Mouse (Mus musculus) stomach, embryonic 15.5 days (tissue): ENCODE measurements around the gene Gm20388. TPM values are rescaled to one million over a fixed set of nuclear protein-coding genes. Genes with fewer than 3 reads are reported as not detected.

ENCODE experiments used
- ATAC-seq: fragments of 200-750 bp; cut with Nextera tagmentation; 2 replicates; pipeline ENCODE4 v1.8.0; 2017; ENCODE audit warnings: low read depth, moderate number of reproducible peaks, moderate TSS enrichment; ENCODE audit not compliant: insufficient read depth, low FRiP score
- H3K27ac ChIP-seq: fragments of 300-500 bp; sonication (generic); 2 replicates; pipeline ENCODE4 v1.5.1; 2015; ENCODE audit warnings: mild to moderate bottlenecking, inconsistent platforms
- H3K27me3 ChIP-seq: fragments of 300-500 bp; sonication (generic); replicated peaks from 2 replicates; pipeline ENCODE4 v1.6.1; 2015; ENCODE audit warnings: inconsistent platforms
- H3K36me3 ChIP-seq: fragments of 300-500 bp; sonication (generic); 2 replicates; pipeline ENCODE4 v1.6.1; 2015; ENCODE audit warnings: inconsistent platforms
- H3K4me1 ChIP-seq: fragments of 300-500 bp; sonication (generic); 2 replicates; pipeline ENCODE4 v1.6.1; 2015; ENCODE audit warnings: inconsistent platforms
- H3K4me2 ChIP-seq: fragments of 300-500 bp; sonication (generic); 2 replicates; pipeline ENCODE4 v1.6.1; 2015; ENCODE audit warnings: mild to moderate bottlenecking, inconsistent platforms
- H3K4me3 ChIP-seq: fragments of 300-500 bp; sonication (generic); replicated peaks from 2 replicates; pipeline ENCODE4 v1.5.1; 2015; ENCODE audit warnings: inconsistent platforms
- H3K9ac ChIP-seq: fragments of 300-500 bp; sonication (generic); 2 replicates; pipeline ENCODE4 v1.6.1; 2015; ENCODE audit warnings: inconsistent platforms
- H3K9me3 ChIP-seq: fragments of 300-500 bp; sonication (generic); 2 replicates; pipeline ENCODE4 v1.6.1; 2016; ENCODE audit warnings: inconsistent platforms
- WGBS: fragments of 180-500 bp; shearing (Covaris S2); methylation state at CpG from one replicate; pipeline ENCODE4 v1.1.7; 2015; 5-methylcytosine and 5-hydroxymethylcytosine counted together
- polyA plus RNA-seq: library from polyadenylated mRNA; unstranded; fragments of >200 nt; fragmentation: Nextera tagmentation; extraction: Ambion mirVana; gene quantifications from 2 replicates; pipeline ENCODE4 v1.2.1, GENCODE M21; 2015

Gm20388 gene
- polyA plus RNA-seq, 1 experiment from 2014 or later = not detected

DNA sequence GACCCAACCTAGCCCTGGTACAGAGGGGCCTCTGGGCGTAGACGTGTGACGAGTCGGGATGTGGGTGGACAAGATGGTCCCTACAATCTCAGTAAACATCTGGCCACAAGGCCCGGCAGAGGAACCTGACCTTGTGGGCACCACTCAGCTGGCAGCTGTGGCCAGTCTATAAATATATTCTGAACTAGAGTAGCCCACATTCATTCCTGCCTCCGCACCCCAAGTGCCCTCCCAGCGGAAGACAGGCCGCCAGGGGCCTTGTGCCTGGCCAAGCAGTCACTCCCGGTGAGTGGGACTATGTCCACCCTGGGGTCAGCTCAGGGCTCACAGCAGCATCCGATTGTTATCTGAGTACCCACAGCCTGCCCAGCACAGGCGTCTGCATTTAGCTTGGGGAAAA, 2327.6 kb downstream of the Gm20388 start:
- ATAC-seq = no peak

GRCm38 (mm10) chr8:122238731-122239130, 2328.1 kb downstream of the Gm20388 start:
- Histone ChIP-seq H3K9ac (no peak overlapping the region), H3K4me1 (peaks cover 15% of the 10 kb centered on the region), H3K36me3 (no peaks in the 10 kb centered on the region), H3K4me3 (no peak overlapping the region), H3K27ac (no peak overlapping the region), H3K9me3 (no peaks in the 10 kb centered on the region), H3K27me3 (no peaks in the 10 kb centered on the region), H3K4me2 (0 out of 2 replicates have a peak overlapping the region, but pooled peaks have one; percentile 6)
- 33% methylated on average over 8 of the region's 8 CpGs for WGBS
- ATAC-seq = no peak

More for the DNA sequence above, 2327.6 kb downstream of the Gm20388 start:
- no peak overlapping the region for H3K9ac ChIP-seq
- peaks cover 15% of the 10 kb centered on the region for H3K4me1 ChIP-seq
- H3K36me3 ChIP-seq = no peaks in the 10 kb centered on the region
- no peak overlapping the region for H3K27ac ChIP-seq
- H3K4me3 ChIP-seq = no peak overlapping the region
- no peaks in the 10 kb centered on the region for H3K9me3 ChIP-seq
- no peaks in the 10 kb centered on the region for H3K27me3 ChIP-seq
- WGBS = 65% methylated on average over 11 of the region's 11 CpGs
- H3K4me2 ChIP-seq = 0 out of 2 replicates have a peak overlapping the region, but pooled peaks have one; percentile 6

- H3K36me3 ChIP-seq = no peaks in the 10 kb centered on the region
- WGBS = 81% methylated on average over 16 of the region's 16 CpGs
- no peaks in the 10 kb centered on the region for H3K9me3 ChIP-seq
- no peak for ATAC-seq
- no peak overlapping the region for H3K27ac ChIP-seq
- H3K9ac ChIP-seq = no peak overlapping the region
- H3K4me3 ChIP-seq = no peak overlapping the region
- no peaks in the 10 kb centered on the region for H3K27me3 ChIP-seq
- peaks cover 9% of the 10 kb centered on the region; the same call in 1 of the 2 replicates for H3K4me1 ChIP-seq
- H3K4me2 ChIP-seq = no peak overlapping the region
These were observed 2329.8 kb downstream of the Gm20388 start for GRCm38 (mm10) chr8:122240241-122241026.

DNA sequence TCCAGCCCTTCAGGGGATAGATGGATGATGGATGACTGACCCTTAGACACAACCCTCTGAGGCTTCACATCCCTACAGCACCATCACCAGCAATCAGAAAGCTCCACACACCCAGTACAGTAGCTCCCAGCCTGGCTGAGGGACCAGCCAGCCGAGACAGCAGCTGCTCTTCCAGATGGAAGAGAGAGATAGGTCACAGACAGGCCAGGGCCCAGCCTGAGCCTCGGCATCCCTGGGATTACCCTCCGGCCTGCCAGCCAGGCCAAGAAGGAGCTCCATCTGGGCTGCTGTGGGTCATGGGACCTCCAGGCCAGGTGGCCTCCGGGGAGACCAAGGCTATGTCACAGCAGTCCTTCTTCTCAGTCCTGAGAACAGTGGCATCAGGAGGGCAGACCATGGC, 2332.7 kb downstream of the Gm20388 start:
- Histone ChIP-seq H3K9ac (no peak overlapping the region), H3K4me1 (peaks cover 12% of the 10 kb centered on the region; the same call in 1 of the 2 replicates), H3K27me3 (no peaks in the 10 kb centered on the region), H3K36me3 (no peaks in the 10 kb centered on the region), H3K9me3 (no peaks in the 10 kb centered on the region), H3K4me2 (no peak overlapping the region), H3K4me3 (no peak overlapping the region), H3K27ac (no peak overlapping the region)
- 71% methylated on average over 4 of the region's 4 CpGs for WGBS
- no peak for ATAC-seq

GRCm38 (mm10) chr8:122245161-122245560, 2334.5 kb downstream of the Gm20388 start:
- ATAC-seq = no peak
- H3K4me1 ChIP-seq = peaks cover 8% of the 10 kb centered on the region; the same call in 1 of the 2 replicates
- WGBS = 72% methylated on average over 6 of the region's 6 CpGs
- H3K4me2 ChIP-seq = no peak overlapping the region
- no peaks in the 10 kb centered on the region for H3K9me3 ChIP-seq
- H3K9ac ChIP-seq = no peak overlapping the region
- H3K27ac ChIP-seq = no peak overlapping the region
- H3K36me3 ChIP-seq = no peaks in the 10 kb centered on the region
- no peaks in the 10 kb centered on the region for H3K27me3 ChIP-seq
- no peak overlapping the region for H3K4me3 ChIP-seq

- Histone ChIP-seq H3K4me1 (peaks cover 8% of the 10 kb centered on the region; the same call in 1 of the 2 replicates), H3K9me3 (no peaks in the 10 kb centered on the region), H3K4me3 (no peak overlapping the region), H3K9ac (no peak overlapping the region), H3K27me3 (no peaks in the 10 kb centered on the region), H3K27ac (no peak overlapping the region), H3K4me2 (no peak overlapping the region), H3K36me3 (no peaks in the 10 kb centered on the region)
- 38% methylated on average over 12 of the region's 12 CpGs for WGBS
- ATAC-seq = no peak
These were observed 2335.9 kb downstream of the Gm20388 start for GRCm38 (mm10) chr8:122246257-122247211.

DNA sequence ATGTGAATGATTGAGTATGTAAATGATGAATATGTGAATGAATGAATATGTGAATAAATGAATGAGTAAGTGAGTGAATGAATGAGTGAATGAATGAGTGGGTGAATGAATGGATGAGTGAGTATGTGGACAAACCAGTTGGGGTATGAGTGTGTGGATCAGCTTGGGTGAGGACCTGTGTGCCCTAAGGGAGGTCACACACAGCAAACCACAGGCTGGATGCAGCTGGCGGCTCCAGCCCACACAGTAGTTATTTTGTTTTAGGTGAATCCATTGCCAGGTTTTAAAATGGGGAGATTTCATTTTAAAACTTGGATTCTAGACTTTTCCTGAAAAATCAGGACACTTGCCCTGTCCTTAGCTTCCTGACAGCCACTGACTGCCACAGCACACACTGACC, 2341.1 kb downstream of the Gm20388 start:
- ATAC-seq = no peak
- no peak overlapping the region for H3K27ac ChIP-seq
- no peak overlapping the region for H3K4me2 ChIP-seq
- no peak overlapping the region for H3K4me3 ChIP-seq
- no peaks in the 10 kb centered on the region for H3K9me3 ChIP-seq
- no peak overlapping the region for H3K9ac ChIP-seq
- peaks cover 2% of the 10 kb centered on the region; the same call in 1 of the 2 replicates for H3K4me1 ChIP-seq
- peaks cover 3% of the 10 kb centered on the region for H3K27me3 ChIP-seq
- H3K36me3 ChIP-seq = no peaks in the 10 kb centered on the region
- 67% methylated on average over 1 of the region's 1 CpGs for WGBS

- peaks cover 3% of the 10 kb centered on the region for H3K27me3 ChIP-seq
- no peak overlapping the region for H3K27ac ChIP-seq
- 64% methylated on average over 5 of the region's 5 CpGs for WGBS
These were observed 2341.7 kb downstream of the Gm20388 start for GRCm38 (mm10) chr8:122252366-122252765.

GRCm38 (mm10) chr8:122259351-122259750, 2348.7 kb downstream of the Gm20388 start:
- Histone ChIP-seq H3K27me3 (peaks cover 3% of the 10 kb centered on the region), H3K4me3 (no peak overlapping the region), H3K9ac (no peak overlapping the region), H3K9me3 (no peaks in the 10 kb centered on the region), H3K4me2 (no peak overlapping the region), H3K4me1 (no peaks in the 10 kb centered on the region), H3K27ac (no peak overlapping the region), H3K36me3 (no peaks in the 10 kb centered on the region)
- ATAC-seq = no peak
- WGBS = 71% methylated on average over 2 of the region's 2 CpGs

More at GRCm38 (mm10) chr8:122252366-122252765, 2341.7 kb downstream of the Gm20388 start:
- Histone ChIP-seq H3K9me3 (no peaks in the 10 kb centered on the region), H3K9ac (no peak overlapping the region), H3K36me3 (no peaks in the 10 kb centered on the region), H3K4me1 (no peaks in the 10 kb centered on the region), H3K4me3 (no peak overlapping the region), H3K4me2 (no peak overlapping the region)
- no peak for ATAC-seq

DNA sequence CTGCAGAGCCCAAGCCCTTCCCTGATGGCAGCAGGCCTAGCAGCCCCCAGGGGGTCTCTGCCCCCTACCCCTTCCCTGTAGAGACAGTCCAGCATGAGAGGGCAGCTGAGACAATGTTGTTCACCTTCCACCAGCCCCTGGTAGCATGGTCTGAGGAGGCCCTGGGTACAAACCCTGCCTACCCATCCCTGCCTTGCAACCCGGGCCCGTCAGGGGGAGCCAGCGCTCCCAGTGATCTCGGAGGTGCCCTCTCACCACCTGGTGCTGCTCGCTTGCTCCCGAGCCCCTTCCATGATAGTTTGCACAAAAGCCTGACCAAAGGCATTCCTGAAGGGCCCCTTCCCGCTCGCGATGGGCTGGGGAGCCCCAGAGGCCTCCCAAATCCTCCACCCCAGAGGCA, 2350.1 kb downstream of the Gm20388 start:
- Histone ChIP-seq H3K36me3 (no peaks in the 10 kb centered on the region), H3K4me3 (no peak overlapping the region), H3K27me3 (no peaks in the 10 kb centered on the region), H3K4me2 (no peak overlapping the region), H3K9me3 (no peaks in the 10 kb centered on the region), H3K4me1 (no peaks in the 10 kb centered on the region), H3K9ac (no peak overlapping the region), H3K27ac (no peak overlapping the region)
- ATAC-seq = no peak
- 50% methylated on average over 9 of the region's 9 CpGs for WGBS

DNA sequence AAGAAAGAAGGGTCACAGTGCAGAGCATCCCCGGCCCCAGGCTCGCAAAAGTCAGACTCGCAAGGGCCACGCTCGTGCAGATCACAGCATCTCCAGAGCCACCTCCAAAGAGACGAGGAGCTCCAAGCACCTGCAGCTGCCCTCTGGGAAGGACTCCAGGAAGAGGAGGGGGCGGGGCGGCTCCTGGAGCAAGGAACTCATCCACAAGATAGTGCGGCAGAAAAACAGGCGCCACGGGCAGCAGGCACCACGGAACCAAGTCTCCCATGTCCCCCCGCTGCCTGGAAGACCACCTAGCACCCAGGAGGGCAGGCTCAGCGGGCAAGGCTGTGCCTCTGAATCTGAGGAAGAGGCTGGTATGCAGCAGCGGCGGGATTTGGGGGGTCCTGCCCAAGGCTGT, 2352.2 kb downstream of the Gm20388 start:
- Histone ChIP-seq H3K27me3 (no peaks in the 10 kb centered on the region), H3K36me3 (no peaks in the 10 kb centered on the region), H3K9me3 (no peaks in the 10 kb centered on the region), H3K9ac (no peak overlapping the region), H3K27ac (no peak overlapping the region), H3K4me1 (no peaks in the 10 kb centered on the region), H3K4me2 (no peak overlapping the region), H3K4me3 (no peak overlapping the region)
- WGBS = 67% methylated on average over 16 of the region's 16 CpGs
- ATAC-seq = no peak

DNA sequence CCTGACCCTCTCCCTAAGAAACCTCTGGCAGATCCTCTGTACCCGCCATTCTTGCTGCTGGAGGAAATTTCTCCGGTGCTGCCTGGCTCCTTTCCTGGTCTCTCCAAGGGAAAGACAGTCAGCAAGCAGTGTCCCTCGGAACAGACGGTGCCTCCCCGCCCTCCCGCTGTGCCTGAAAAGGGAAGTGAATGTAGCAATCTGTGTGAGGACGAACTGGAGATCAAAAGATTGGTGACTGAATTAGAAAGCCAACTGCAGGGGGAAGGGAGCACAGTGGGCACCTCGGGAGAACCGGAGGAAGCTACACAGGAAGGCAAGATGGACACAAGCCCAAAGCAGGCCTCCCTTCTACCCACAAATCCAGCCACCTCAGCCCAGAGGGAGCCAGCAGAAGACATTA, 2353.6 kb downstream of the Gm20388 start:
- ATAC-seq = no peak
- Histone ChIP-seq H3K4me2 (no peak overlapping the region), H3K27ac (no peak overlapping the region), H3K9me3 (no peaks in the 10 kb centered on the region), H3K4me1 (peaks cover 7% of the 10 kb centered on the region; the same call in 1 of the 2 replicates), H3K36me3 (no peaks in the 10 kb centered on the region), H3K27me3 (no peaks in the 10 kb centered on the region), H3K4me3 (no peak overlapping the region), H3K9ac (no peak overlapping the region)
- 42% methylated on average over 9 of the region's 9 CpGs for WGBS
